Mouse (Mus musculus): Measurements from ENCODE around the gene Zdhhc4. TPM values are rescaled to one million over a fixed set of nuclear protein-coding genes. Genes with fewer than 3 reads are reported as not detected.

The Zdhhc4 gene
- polyA plus RNA-seq, 1 experiment from 2014 or later = 81.2 TPM

GRCm38 (mm10) chr5:143336559-143336958 is 7.5 kb upstream of the Zdhhc4 start:
- H3K4me3 ChIP-seq (ENCODE audit: low read depth, low read length) = no peak overlapping the region
- no peak overlapping the region for H3K9ac ChIP-seq (replicated peaks; ENCODE audit: low read depth, low read length)
- H3K9me3 ChIP-seq (ENCODE audit: control insufficient read depth, low read length) = no peaks in the 10 kb centered on the region
- 67% methylated on average over 6 of the region's 6 CpGs for WGBS
- ATAC-seq (ENCODE audit: low read depth) = no peak
- H3K27me3 ChIP-seq (ENCODE audit: control insufficient read depth, insufficient read depth, low read length) = no peaks in the 10 kb centered on the region
- H3K4me1 ChIP-seq (ENCODE audit: control insufficient read depth, insufficient read depth, low read length) = no peaks in the 10 kb centered on the region
- H3K36me3 ChIP-seq (ENCODE audit: control insufficient read depth, insufficient read depth, low read length) = no peaks in the 10 kb centered on the region
- H3K27ac ChIP-seq (ENCODE audit: low read depth, low read length) = no peak overlapping the region
- no peak overlapping the region for H3K4me2 ChIP-seq (ENCODE audit: low read depth, low read length)

GRCm38 (mm10) chr5:143335089-143335460 is 6.0 kb upstream of the Zdhhc4 start:
- WGBS = 83% methylated on average over 7 of the region's 7 CpGs
- Histone ChIP-seq H3K4me3 (ENCODE audit: low read depth, low read length) (no peak overlapping the region), H3K27ac (ENCODE audit: low read depth, low read length) (no peak overlapping the region), H3K9ac (replicated peaks; ENCODE audit: low read depth, low read length) (no peak overlapping the region), H3K4me2 (ENCODE audit: low read depth, low read length) (no peak overlapping the region), H3K4me1 (ENCODE audit: control insufficient read depth, insufficient read depth, low read length) (peaks cover 2% of the 10 kb centered on the region; the same call in 1 of the 2 replicates), H3K27me3 (ENCODE audit: control insufficient read depth, insufficient read depth, low read length) (no peaks in the 10 kb centered on the region), H3K9me3 (ENCODE audit: control insufficient read depth, low read length) (no peaks in the 10 kb centered on the region), H3K36me3 (ENCODE audit: control insufficient read depth, insufficient read depth, low read length) (no peaks in the 10 kb centered on the region)
- no peak for ATAC-seq (ENCODE audit: low read depth)

DNA sequence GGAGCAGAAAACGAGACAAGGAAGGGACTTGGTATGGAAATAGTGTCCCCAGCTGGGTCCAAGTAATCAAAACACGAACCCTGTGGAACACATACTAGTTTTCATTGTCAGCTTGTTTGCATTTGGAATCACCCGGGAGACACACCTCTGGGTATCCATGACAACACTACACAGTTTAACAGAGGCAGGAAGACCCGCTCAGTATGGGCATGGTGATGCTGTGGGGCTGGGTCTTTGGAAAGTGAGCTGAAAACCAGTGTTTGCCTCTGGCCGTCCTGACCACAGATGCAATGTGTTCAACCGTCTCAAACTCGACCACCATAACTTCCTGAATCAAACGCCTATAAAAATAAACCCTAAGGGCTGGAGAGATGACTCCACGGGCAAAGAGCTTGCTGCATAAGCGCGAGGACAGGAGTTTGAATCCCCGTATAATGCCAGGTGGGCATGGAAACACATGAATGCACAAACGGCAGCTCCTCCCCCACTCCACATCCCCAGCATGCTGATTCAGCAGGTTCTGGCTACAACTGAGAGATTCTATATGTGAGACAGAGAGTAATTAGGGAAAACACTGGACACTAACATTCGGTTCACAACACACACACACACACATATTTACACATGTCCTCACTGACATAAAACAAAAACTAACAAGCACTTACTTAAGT is 5.5 kb upstream of the Zdhhc4 start:
- Histone ChIP-seq H3K4me2 (ENCODE audit: low read depth, low read length) (no peak overlapping the region), H3K4me3 (ENCODE audit: low read depth, low read length) (no peak overlapping the region), H3K27me3 (ENCODE audit: control insufficient read depth, insufficient read depth, low read length) (no peaks in the 10 kb centered on the region), H3K4me1 (ENCODE audit: control insufficient read depth, insufficient read depth, low read length) (peaks cover 7% of the 10 kb centered on the region; the same call in 1 of the 2 replicates), H3K9me3 (ENCODE audit: control insufficient read depth, low read length) (no peaks in the 10 kb centered on the region), H3K27ac (ENCODE audit: low read depth, low read length) (no peak overlapping the region), H3K9ac (replicated peaks; ENCODE audit: low read depth, low read length) (no peak overlapping the region), H3K36me3 (ENCODE audit: control insufficient read depth, insufficient read depth, low read length) (no peaks in the 10 kb centered on the region)
- WGBS = 66% methylated on average over 14 of the region's 14 CpGs
- no peak; the same call in 1 of the 2 replicates for ATAC-seq (ENCODE audit: low read depth)

DNA sequence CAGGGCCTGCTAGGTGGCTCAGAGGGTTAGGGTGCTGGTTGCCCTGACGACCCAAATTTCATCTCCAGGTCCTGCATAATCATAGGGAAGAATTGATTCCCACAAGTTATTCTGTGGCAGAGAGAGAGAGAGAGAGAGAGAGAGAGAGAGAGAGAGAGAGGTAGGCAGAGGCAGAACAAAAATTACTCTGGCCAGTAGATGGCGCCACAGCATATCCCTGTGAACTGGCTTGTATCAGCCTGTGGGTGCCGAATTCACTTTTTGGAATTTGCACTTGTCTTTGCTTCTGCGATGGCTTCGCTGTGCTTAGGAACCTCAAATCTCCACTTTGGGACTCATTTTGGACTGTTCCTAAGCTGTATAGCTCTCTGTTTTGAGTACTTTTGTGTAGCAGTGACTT is 4.8 kb upstream of the Zdhhc4 start:
- no peaks in the 10 kb centered on the region for H3K27me3 ChIP-seq (ENCODE audit: control insufficient read depth, insufficient read depth, low read length)
- 17% methylated on average over 5 of the region's 5 CpGs for WGBS
- no peaks in the 10 kb centered on the region for H3K9me3 ChIP-seq (ENCODE audit: control insufficient read depth, low read length)
- H3K9ac ChIP-seq (replicated peaks; ENCODE audit: low read depth, low read length) = no peak overlapping the region
- no peak overlapping the region for H3K4me2 ChIP-seq (ENCODE audit: low read depth, low read length)
- peaks cover 7% of the 10 kb centered on the region; the same call in 1 of the 2 replicates for H3K4me1 ChIP-seq (ENCODE audit: control insufficient read depth, insufficient read depth, low read length)
- ATAC-seq (ENCODE audit: low read depth) = no peak; the same call in 1 of the 2 replicates
- H3K27ac ChIP-seq (ENCODE audit: low read depth, low read length) = no peak overlapping the region
- H3K36me3 ChIP-seq (ENCODE audit: control insufficient read depth, insufficient read depth, low read length) = no peaks in the 10 kb centered on the region
- no peak overlapping the region for H3K4me3 ChIP-seq (ENCODE audit: low read depth, low read length)

GRCm38 (mm10) chr5:143317288-143317610 is 11.8 kb downstream of the Zdhhc4 start:
- Histone ChIP-seq H3K4me3 (ENCODE audit: low read depth, low read length) (no peak overlapping the region), H3K9me3 (ENCODE audit: control insufficient read depth, low read length) (no peaks in the 10 kb centered on the region), H3K27ac (ENCODE audit: low read depth, low read length) (no peak overlapping the region), H3K27me3 (ENCODE audit: control insufficient read depth, insufficient read depth, low read length) (no peaks in the 10 kb centered on the region), H3K36me3 (ENCODE audit: control insufficient read depth, insufficient read depth, low read length) (peaks cover 29% of the 10 kb centered on the region), H3K4me1 (ENCODE audit: control insufficient read depth, insufficient read depth, low read length) (peaks cover 13% of the 10 kb centered on the region), H3K4me2 (ENCODE audit: low read depth, low read length) (no peak overlapping the region), H3K9ac (replicated peaks; ENCODE audit: low read depth, low read length) (no peak overlapping the region)
- 89% methylated on average over 8 of the region's 8 CpGs for WGBS
- ATAC-seq (ENCODE audit: low read depth) = no peak

- Histone ChIP-seq H3K4me1 (ENCODE audit: control insufficient read depth, insufficient read depth, low read length) (peaks cover 13% of the 10 kb centered on the region), H3K4me2 (ENCODE audit: low read depth, low read length) (no peak overlapping the region), H3K36me3 (ENCODE audit: control insufficient read depth, insufficient read depth, low read length) (peaks cover 26% of the 10 kb centered on the region), H3K27me3 (ENCODE audit: control insufficient read depth, insufficient read depth, low read length) (no peaks in the 10 kb centered on the region), H3K4me3 (ENCODE audit: low read depth, low read length) (no peak overlapping the region), H3K9me3 (ENCODE audit: control insufficient read depth, low read length) (no peaks in the 10 kb centered on the region), H3K9ac (replicated peaks; ENCODE audit: low read depth, low read length) (no peak overlapping the region), H3K27ac (ENCODE audit: low read depth, low read length) (no peak overlapping the region)
- WGBS = 91% methylated on average over 5 of the region's 5 CpGs
- no peak for ATAC-seq (ENCODE audit: low read depth)
These were observed 12.3 kb downstream of the Zdhhc4 start for GRCm38 (mm10) chr5:143316605-143317287.

DNA sequence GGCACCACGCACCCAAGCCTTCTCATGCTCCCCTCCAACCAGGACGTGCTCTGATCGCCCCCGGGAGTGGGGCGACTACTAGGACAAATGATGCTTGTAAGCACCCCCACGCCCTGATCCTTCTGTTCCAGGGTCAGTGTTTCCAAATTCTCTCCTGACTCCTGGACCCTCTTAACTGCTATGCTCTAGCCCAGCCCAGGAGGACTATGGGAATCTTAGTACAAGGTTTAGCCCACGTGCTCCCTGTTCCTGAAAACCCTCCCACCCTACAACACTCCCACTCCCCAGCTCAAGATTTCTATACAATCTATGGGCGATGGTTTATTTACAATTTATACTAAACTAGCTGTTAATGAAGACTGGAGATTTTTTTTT is 13.6 kb downstream of the Zdhhc4 start:
- Histone ChIP-seq H3K36me3 (ENCODE audit: control insufficient read depth, insufficient read depth, low read length) (peaks cover 27% of the 10 kb centered on the region), H3K27me3 (ENCODE audit: control insufficient read depth, insufficient read depth, low read length) (no peaks in the 10 kb centered on the region), H3K9ac (replicated peaks; ENCODE audit: low read depth, low read length) (peak overlapping the region; percentile 92; the same call in 1 of the 2 replicates), H3K4me2 (ENCODE audit: low read depth, low read length) (peak overlapping the region; percentile 93), H3K4me3 (ENCODE audit: low read depth, low read length) (peak overlapping the region; percentile 88), H3K27ac (ENCODE audit: low read depth, low read length) (peak overlapping the region; percentile 94), H3K9me3 (ENCODE audit: control insufficient read depth, low read length) (no peaks in the 10 kb centered on the region), H3K4me1 (ENCODE audit: control insufficient read depth, insufficient read depth, low read length) (peaks cover 13% of the 10 kb centered on the region)
- peak; percentile 48 for ATAC-seq (ENCODE audit: low read depth)
- 13% methylated on average over 8 of the region's 8 CpGs for WGBS

GRCm38 (mm10) chr5:143314730-143315513 is 14.1 kb downstream of the Zdhhc4 start, which contains the start of gene E130309D02Rik:
E130309D02Rik (minus strand) TSS chr5:143315360.
- Histone ChIP-seq H3K36me3 (ENCODE audit: control insufficient read depth, insufficient read depth, low read length) (peaks cover 32% of the 10 kb centered on the region), H3K27ac (ENCODE audit: low read depth, low read length) (peak within 1 kb of the TSS; percentile 94), H3K4me2 (ENCODE audit: low read depth, low read length) (peak within 1 kb of the TSS; percentile 93), H3K4me3 (ENCODE audit: low read depth, low read length) (peak within 1 kb of the TSS; percentile 88), H3K9me3 (ENCODE audit: control insufficient read depth, low read length) (no peaks in the 10 kb centered on the region), H3K4me1 (ENCODE audit: control insufficient read depth, insufficient read depth, low read length) (peaks cover 13% of the 10 kb centered on the region), H3K9ac (replicated peaks; ENCODE audit: low read depth, low read length) (peak within 1 kb of the TSS; percentile 92), H3K27me3 (ENCODE audit: control insufficient read depth, insufficient read depth, low read length) (no peaks in the 10 kb centered on the region)
- WGBS = under 1% methylated on average over 101 of the region's 101 CpGs
- ATAC-seq (ENCODE audit: low read depth) = peak; percentile 89
